Mouse (Mus musculus): Measurements from ENCODE around the gene Actg1.

Gene Actg1

GRCm38 (mm10) chr11:120310813-120311312 lies 37.5 kb downstream of the Actg1 start:
- ATAC-seq (ENCODE audit: low TSS enrichment), result peak; percentile 80

GRCm38 (mm10) chr11:120308441-120309320 lies 39.7 kb downstream of the Actg1 start:
- no peak for ATAC-seq (ENCODE audit: low TSS enrichment)

GRCm38 (mm10) chr11:120307566-120308430 lies 40.5 kb downstream of the Actg1 start:
- ATAC-seq (ENCODE audit: low TSS enrichment), result peak; percentile 33; the same call in 1 of the 2 replicates

- no peak for ATAC-seq (ENCODE audit: low TSS enrichment)
These were observed 41.3 kb downstream of the Actg1 start for GRCm38 (mm10) chr11:120307132-120307413.

GRCm38 (mm10) chr11:120306366-120307131 lies 41.8 kb downstream of the Actg1 start:
- no peak for ATAC-seq (ENCODE audit: low TSS enrichment)

GRCm38 (mm10) chr11:120305535-120306365 lies 42.6 kb downstream of the Actg1 start:
- no peak for ATAC-seq (ENCODE audit: low TSS enrichment)

GRCm38 (mm10) chr11:120304886-120305534 lies 43.3 kb downstream of the Actg1 start:
- ATAC-seq (ENCODE audit: low TSS enrichment), result peak; percentile 85

GRCm38 (mm10) chr11:120304350-120304694 lies 44.0 kb downstream of the Actg1 start:
- no peak for ATAC-seq (ENCODE audit: low TSS enrichment)

GRCm38 (mm10) chr11:120303559-120304349 lies 44.6 kb downstream of the Actg1 start:
- no peak for ATAC-seq (ENCODE audit: low TSS enrichment)

- ATAC-seq (ENCODE audit: low TSS enrichment), result no peak
These were observed 45.2 kb downstream of the Actg1 start for GRCm38 (mm10) chr11:120303119-120303518.

GRCm38 (mm10) chr11:120299484-120299883 lies 48.9 kb downstream of the Actg1 start:
- no peak for ATAC-seq (ENCODE audit: low TSS enrichment)

GRCm38 (mm10) chr11:120298441-120299141 lies 49.8 kb downstream of the Actg1 start:
- no peak for ATAC-seq (ENCODE audit: low TSS enrichment)

- no peak for ATAC-seq (ENCODE audit: low TSS enrichment)
These were observed 50.6 kb downstream of the Actg1 start for GRCm38 (mm10) chr11:120297767-120298166.

GRCm38 (mm10) chr11:120296305-120297144 lies 51.8 kb downstream of the Actg1 start:
- no peak for ATAC-seq (ENCODE audit: low TSS enrichment)
